Mouse (Mus musculus) thymus, postnatal 10 days (tissue): ENCODE measurements around the gene Ndufa8.

ENCODE experiments used
- DNase-seq, 2 experiments: peaks; one replicate each; pipeline ENCODE4 v3.0.0; 2021; ENCODE audit warnings: low spot score in 2 of 2

Ndufa8 gene

GRCm38 (mm10) chr2:36048748-36049566 lies at the start of gene Ndufa8, which contains the start of gene Morn5:
TSS of gene Ndufa8 (minus strand) at chr2:36049406.
TSS of gene Morn5 (plus strand) at chr2:36049458.
- DNase-seq = peak; percentile 97 to 99

GRCm38 (mm10) chr2:36098021-36098420 lies 48.8 kb upstream of the Ndufa8 start:
- no peak for DNase-seq

DNA sequence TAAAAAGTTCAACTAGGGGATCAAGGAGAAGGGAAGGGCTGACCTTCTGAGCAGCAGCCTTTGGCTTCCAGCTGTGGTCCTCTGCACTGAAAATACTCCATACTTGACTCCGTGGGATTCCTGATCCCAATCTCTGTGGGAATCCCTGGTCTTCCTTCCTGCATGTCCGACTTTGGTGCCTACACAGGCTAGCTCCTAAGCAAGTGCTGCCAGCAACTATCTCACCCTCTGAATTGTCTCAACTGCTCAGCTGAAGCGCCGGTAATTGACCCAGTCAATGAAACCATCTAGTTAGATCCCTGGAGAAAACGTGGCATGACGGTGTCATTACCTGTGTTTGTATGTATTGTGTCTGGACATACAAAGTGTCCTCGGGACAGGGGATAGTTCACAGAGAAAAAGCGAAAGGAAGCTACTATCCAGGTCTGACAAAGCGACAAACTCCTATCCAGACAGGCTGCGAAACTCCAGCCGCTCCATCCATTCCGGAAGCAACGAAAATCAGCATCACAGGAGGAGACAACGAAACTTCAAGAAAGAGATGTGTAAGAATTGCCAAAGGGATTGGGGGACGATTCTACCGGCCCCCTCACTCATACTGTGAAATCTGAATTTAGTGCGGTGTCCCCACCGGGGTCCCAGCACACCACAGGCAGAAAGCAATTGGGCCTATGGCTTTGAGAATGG lies 48.1 kb upstream of the Ndufa8 start:
- DNase-seq = no peak

DNA sequence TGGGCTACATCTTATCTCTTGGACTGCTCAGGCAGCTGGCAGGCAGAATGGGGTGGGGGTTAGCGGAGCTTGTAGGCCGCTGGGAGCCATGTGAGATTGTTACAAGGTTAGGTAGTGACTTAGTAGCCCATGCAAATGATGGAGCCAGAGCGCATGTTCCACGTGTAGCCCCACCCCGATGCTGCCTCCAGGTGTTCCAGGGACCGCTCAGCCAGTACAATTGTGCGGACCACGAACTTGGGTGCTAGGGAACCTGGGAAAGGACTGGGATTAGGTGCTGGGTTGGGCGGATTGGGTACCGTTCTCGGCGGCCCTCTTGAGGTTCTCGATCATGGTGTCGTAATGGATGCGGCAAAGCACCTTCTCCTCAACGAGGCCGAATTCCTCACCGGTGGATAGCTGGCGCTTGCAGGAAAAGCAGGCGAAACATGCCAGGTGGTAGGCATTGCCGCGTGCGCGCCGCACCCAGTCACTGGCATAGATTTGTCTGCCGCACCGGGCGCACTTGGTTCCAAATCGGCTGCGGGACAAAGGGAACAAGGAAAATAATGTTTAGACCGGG lies 44.8 kb upstream of the Ndufa8 start:
- no peak for DNase-seq

GRCm38 (mm10) chr2:36093301-36093700 lies 44.1 kb upstream of the Ndufa8 start:
- DNase-seq = no peak

DNA sequence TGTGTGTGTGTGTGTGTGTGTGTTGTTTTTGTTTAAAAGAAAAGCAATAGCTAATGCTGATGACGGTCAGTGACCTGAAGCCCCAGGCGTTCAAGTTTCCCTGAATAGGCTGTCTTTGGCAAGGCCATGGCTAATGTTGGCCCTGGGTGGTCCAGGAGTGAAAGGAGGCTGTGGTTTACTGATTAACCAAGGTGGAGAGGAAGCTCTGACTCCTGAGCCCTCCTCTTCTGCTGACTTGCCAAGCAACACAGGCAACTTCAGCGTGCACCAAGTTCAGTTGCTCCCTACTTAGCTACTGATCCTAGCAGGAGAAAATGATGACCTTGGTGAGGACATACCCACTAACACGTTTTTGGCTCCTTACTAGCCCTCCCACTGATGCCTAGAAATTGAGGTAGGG lies 43.5 kb upstream of the Ndufa8 start:
- DNase-seq = no peak

DNA sequence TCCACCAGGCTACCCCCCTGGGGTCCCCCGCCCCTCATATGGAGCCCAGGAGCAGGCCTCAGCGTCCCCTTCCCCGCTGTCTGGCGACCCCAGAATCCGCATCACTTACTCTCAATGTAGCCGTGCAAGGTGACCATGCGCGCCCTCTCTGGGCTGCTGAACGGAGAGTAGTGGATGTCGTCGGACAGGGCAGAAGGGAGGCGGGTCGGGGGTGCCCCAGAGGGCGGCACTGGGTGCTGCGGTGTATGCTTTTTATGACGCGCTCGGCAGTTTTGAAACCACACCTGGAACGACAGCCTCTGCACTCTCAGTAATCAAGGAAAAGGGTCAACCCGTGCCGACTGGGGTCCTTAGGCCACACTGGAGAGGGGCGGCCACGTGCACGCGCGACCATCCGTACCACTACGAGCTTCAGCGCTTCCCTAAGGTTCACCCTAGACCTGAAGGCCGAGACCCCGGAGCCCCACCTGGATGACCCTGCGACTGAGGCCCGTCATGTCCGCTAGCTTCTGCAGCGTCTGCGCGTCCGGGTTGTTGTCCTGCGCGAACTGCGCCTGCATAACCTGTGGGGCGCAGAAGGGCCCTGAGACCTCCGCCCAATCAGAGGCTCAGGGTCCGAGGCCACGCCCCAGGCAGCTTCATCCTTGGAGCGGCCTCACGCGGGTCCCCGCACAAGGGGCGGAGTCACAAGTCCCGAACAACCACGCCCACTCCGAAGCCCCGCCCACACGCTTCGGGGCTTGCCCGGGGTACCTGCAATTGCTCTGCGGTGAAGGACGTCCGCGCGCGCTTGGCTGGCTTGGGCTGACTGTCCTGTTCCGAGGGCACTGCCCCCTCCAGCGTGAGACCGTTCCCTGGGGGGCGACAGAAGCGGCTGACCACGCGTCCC lies 41.9 kb upstream of the Ndufa8 start:
- peak; percentile 34 to 50 for DNase-seq

DNA sequence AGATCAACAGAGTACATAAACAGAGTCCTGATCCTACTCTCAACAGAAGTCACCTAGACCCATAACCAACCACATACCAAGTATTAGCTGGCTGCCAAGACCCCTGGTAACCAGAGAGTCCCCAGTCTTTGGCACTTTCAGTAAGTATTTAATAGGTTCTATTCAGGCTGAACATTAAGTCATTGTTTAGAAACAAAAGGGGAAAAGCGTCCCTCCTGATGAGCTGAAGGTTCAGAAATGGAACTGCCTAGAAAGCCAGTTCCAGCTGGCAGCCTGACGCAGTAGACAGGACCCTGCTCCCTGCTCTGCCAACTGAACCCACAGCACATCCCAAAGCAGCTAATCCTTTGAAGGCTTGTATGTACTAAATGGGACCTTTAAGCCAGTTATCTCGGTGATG lies 40.0 kb upstream of the Ndufa8 start:
- no peak for DNase-seq

GRCm38 (mm10) chr2:36085041-36085440 lies 35.8 kb upstream of the Ndufa8 start:
- DNase-seq = no peak

DNA sequence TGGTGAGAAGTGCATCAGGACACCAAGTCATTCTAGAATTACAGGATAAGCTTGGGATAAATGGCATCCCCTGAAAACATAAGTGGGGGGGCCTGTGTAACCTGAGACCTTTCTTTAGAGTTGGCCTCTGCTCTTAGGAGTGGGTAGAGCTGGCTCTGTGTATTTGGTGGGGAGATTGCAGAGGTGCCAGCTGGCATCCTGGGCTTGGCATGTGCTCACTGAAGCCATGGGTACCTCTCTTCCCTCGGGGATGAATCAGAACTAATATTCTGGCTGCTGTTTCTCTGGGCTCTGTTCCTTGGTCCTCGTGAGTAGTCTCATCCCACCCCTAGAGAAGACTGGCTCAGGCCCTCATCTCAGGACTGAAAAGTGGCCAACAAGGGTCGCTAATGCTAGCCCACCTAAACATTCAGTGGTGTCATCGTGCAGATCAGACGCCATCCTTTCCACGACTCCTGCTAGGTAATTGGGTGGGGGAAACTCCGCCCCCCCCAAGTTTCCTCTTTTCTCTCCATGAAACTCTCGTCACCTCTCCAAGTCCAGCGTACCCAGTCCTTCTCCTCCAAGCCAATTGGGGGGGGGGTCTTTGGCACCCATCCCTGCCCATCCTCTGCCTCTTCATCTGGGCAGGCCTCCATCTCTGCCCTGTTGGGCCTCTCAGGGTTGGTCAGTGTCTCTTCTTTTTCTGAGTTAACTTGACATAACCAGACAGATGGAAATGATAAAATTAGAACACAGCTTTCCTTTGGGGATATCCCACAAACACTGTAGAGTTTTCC lies 33.8 kb upstream of the Ndufa8 start:
- no peak for DNase-seq

GRCm38 (mm10) chr2:36081446-36081845 lies 32.2 kb upstream of the Ndufa8 start:
- no peak for DNase-seq

GRCm38 (mm10) chr2:36077160-36077761 lies 28.1 kb upstream of the Ndufa8 start:
- DNase-seq = no peak

DNA sequence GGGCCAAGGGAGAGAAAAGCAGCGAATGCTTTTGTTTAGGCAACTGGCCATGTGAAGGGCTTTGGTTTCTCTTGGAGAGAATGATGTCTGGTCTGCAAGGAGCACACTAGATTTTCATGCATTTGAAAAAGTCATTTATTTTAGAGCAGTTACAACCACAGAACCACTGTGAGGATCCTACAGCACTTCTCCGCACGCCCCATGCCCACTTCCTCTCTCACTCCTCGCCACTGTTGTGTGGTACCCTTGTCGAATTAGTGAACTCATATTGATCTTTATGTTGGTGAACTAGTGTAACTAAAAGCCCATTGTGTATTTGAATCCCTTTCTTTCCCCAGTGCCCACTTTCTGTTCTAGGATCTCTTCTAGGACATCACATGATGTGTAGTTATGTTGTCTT lies 26.0 kb upstream of the Ndufa8 start:
- DNase-seq = no peak

DNA sequence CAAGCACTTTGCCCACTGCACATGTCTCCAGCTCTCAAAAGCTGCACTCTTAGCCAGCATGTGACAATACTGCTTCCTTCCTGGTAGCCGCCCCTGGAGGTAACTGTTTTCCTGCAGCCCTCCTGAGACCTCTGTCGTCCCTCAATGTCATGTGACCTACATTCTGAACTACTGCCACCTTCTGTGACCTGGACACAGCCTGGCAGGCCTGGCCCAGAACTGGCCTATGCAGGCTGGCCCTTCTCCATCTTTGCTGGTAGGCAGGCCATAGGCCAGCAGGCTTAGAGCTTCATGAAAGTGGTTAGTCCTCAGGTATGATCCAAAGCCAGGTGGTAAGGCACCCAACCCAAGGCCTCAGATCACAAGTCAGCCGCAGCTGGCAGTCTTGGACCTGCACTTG lies 24.6 kb upstream of the Ndufa8 start:
- DNase-seq = no peak

DNA sequence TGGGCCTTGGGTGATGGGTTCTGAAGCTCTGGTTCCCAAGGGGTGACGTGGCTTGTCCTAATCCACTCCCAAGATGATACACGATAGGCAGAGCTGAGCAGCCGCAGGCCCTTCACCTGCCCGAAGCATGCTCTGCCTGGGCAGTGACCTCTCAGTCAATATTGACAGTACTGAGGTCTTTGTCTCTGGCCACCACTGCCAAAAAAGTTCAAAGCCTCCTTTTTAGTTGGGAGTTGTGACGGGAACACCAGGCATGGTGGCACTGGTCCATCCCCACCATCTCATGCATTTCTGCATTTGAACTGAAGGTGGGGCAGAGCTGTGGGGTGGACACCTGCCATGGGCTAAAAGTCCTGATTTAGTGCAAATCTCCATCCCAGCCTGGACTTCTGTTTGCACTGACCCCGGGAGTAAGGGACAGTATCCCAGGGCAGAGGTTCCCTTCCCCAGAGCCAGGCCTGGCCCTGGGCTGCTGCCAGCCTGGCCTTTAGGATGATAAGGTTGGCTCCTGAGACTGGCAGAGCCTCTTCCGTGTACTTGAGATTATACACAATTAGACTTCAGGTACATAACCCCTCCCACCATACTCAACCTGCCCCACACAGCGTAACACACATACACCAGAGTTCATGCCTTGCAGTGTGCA lies 22.6 kb upstream of the Ndufa8 start:
- DNase-seq = no peak

- no peak for DNase-seq
Measured at GRCm38 (mm10) chr2:36067132-36067531, 17.9 kb upstream of the Ndufa8 start.

DNA sequence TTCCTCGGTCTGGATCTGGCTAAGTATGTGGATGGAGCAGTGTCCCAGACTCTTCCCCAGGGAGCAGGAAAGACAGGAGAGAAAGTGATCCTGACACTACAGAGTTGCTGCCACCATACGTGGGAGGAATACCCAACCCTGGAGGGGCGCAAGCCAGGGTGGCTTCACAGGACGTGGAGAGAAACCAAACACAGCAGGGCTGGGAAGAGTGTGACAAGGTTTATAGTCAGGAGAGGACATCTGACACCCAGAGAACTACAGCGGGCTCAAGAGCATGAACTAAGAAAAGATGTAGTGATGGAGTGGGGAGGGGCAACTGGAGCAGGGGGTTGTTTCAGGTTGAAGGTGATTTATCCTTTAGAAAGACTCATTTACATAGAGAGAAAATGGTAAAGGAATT lies 12.2 kb upstream of the Ndufa8 start:
- DNase-seq = no peak

DNA sequence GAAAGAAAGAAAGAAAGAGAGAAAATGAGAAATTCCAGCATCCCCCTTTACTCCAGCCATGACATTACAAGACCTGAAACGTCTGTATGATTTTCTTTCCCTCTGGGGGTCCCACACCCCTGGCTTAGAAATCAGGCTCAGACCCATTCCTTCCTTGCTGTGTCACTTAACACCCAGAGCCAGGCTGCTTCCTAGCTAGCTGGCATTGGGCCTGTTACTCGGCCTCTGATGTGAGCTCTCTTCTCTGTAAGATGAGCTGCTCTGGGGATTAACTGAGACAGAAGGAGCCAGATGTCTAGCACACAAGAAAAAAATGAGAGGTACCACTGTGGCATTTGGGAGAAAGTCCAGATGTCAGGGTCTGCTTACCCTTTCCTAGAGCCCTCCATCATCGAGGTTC lies 7.0 kb upstream of the Ndufa8 start:
- DNase-seq = no peak

DNA sequence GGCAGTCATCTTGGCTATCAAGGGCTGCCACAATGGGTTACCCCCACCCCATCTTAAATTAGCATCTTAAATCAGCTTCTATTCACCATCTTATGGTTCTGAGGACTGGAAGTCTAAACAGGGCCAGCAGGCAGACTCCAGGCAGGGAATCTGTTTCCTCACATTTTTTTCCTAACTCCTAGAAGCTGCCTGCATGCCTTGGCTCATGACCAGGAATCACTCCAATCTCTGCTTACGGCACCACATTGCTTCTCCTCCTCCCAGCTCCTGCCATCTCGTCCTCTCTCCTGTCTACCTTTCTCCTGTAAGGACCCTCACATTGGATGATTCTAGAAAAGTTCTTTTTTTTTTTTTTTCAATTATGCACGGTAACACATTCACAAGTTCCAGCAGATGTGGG lies 4.0 kb upstream of the Ndufa8 start:
- DNase-seq = no peak

DNA sequence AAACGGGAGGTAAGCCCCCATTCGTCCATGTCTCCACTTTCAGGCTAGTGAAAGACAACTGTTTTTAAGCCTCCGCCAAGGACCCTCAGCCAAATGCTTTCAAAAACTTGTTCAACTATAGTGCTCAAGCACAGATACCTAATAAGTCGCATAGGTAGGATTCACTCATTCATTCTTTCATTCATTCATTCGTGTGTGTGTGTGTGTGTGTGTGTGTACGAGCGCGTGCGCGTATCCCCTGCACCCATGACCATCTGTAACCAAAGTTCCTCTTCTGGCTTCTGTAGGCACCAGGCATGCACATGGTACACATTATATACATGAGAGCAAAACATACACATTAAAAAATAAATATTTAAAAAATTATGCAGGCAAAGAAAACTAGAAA lies 355 bp upstream of the Ndufa8 start:
- no peak for DNase-seq
